Mouse (Mus musculus) left cerebral cortex, postnatal 14 days (tissue): ENCODE data around the gene Magix. TPM values are rescaled to one million over a fixed set of nuclear protein-coding genes. Genes with fewer than 3 reads are reported as not detected.

ENCODE experiments used
- DNase-seq, 2 experiments: peaks; one replicate each; pipeline ENCODE4 v3.0.0; 2021 to 2022; ENCODE audit warnings: low spot score in 2 of 2, mixed read lengths in 1 of 2
- intact Hi-C: fragments of 180-260 bp; cut with DNase I; formaldehyde crosslinking; loops from one replicate; pipeline ENCODE4 v1.15.1; 2025
- total RNA-seq, 2 experiments: library from RNA; stranded (reverse); gene quantifications; 2 replicates each; pipeline ENCODE4 v1.2.3; 2021

The Magix gene
- total RNA-seq, 2 experiments from 2014 or later: 0.11 to 0.15 TPM

DNA sequence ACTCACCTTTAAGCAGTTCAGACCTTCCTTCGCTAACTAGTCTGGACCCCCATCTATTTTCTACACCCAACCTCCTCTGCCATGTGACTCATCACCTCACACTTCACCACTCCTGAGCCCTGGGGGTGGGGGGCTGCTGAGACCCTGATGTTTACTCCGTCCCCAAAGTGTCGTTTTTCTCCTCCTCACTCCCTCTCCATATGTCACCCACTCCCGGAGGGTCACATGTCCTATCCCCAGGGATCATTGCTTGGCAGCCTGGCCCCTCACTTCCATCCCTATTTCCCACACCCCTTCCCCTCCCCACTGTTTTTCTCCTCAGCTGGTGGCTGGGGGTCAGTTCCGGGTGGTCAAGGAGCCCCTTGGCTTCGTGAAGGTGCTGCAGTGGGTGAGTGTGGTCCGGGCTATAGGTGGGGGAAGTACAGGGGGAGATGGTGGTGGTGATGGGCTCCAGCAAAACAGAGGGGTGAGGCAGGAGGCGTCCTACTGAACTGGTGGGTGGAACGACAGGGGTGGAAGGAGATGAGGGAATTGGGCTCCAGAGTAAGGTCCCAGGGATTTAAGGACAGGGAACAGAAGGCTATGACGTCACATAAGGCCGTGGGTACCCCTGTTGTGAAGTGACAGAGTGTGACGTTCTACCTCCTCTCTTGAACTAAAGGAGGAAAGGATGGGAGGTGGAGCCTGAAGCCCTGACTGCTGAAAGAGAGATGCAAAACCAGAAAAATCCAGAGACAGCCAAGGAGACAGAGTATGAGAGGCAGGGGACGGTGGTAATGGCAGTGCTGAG is 41.3 kb downstream of the Magix start:
- peak in 1 of 2 experiments; percentile 47 for DNase-seq
- intact Hi-C loops: loop anchor here (5.0 to 10.0 kb wide), 2 partner anchors 67 to 215 kb away; partner anchors contain the start of genes Foxp3 and Ppp1r3f

DNA sequence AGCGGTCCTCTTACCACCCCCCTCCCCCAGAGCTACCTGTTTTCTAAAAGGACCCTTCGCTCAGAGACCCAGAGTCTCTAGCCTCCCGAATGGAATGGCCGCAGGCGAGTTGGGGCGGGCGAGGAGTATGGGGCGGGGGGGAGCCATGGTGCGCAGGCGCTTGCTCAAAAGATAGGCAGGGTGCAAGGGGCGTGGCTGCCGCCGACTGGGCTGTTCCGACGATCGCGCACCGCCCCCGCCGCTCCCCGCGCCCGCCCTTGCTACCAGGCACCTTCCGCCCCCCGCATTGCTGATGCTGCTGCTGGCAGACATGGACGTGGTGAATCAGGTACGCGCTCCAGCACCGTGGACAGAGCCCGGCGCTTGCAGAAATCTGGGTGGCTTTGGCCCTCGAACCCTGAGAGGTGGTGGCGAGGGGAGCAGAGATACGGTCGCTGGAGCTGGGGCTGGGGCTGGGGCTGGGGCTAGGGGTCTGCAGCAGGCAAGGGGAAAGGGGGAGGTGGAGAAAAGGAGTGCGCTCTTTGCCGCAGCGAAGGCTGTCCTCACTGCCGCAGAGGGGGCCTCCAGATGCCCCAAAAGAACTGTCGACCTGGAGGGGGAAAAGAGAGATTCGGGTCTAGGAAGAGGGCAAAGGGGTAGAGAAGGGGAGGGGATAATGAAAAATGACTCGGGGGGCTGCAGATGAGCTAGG is 42.5 kb downstream of the Magix start, which contains the start of gene Syp:
Syp (plus strand) TSS at position 71 of the 691 bp plus-strand sequence.
- intact Hi-C loops: no loop called here
- peak; percentile 89 to 91 for DNase-seq

DNA sequence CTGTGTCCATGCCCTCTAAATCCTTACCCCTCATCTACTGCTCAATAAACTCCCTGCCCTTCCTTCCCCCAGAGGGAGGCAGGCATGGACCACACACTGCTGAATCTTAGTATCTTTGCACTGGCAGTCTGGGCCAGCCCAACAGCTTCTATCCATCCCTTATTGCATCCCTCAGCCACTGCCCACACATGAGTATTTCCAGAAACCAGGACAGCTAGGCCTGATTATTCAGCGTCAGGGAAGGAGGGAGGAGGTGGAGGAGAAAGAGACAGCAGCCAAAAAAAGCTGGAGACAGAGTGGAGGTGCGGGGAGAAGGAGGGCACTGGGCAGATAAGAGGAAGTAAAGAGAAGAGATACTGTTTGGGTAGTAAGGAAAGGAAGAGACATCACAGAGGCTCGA is 46.0 kb downstream of the Magix start:
- intact Hi-C loops: no loop called here
- DNase-seq: peak; percentile 49 to 64

DNA sequence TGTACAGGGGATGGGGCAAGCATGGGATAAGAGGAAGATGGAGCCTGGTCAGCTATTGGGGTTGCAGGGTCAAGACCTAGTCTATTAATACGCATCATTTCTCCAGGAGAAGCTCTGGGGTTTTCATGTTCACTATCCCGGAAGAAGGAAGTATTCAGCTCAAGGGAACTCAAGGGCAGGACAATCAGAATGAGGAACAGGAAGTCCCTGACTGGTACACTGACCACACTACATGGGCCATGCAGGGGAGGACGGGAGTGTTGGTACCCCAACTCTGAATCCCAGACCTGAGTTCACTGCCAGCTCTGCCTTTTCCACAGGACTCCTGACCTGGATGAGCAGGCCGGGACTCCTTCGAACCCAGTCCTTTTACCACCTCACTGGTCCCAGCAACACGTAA is 48.5 kb downstream of the Magix start:
- no peak for DNase-seq
- intact Hi-C loops: no loop called here

Other genes starting within 250 kb of the Magix start
- not detected for gene Foxp3, start 107.6 kb downstream of the Magix start, total RNA-seq
- 10 to 100 TPM; 16.4 to 16.7 TPM for gene Ppp1r3f, start 107.0 kb downstream of the Magix start, total RNA-seq
- 10 to 100 TPM; 26.2 to 26.3 TPM for gene Ccdc22, start 75.7 kb downstream of the Magix start, total RNA-seq
- under 1 TPM in 1 of 2 experiments, not detected in 1; 0.19 TPM for gene Cacna1f, start 74.2 kb downstream of the Magix start, total RNA-seq
- 1,000 to 10,000 TPM; 2,344 to 2,346 TPM for gene Syp, start 42.8 kb downstream of the Magix start, total RNA-seq
- gene Prickle3, start 24.0 kb downstream of the Magix start, total RNA-seq: 1 to 10 TPM; 1.3 to 1.8 TPM
- gene Plp2, start 9.9 kb downstream of the Magix start, total RNA-seq: 10 to 100 TPM in 1 of 2 experiments, 1 to 10 TPM in 1; 9.1 to 12.4 TPM
- 10 to 100 TPM; 33.7 to 34.6 TPM for gene Gpkow, start 15.9 kb upstream of the Magix start, total RNA-seq
- gene Wdr45, start 33.1 kb upstream of the Magix start, total RNA-seq: 10 to 100 TPM; 44.9 to 53.6 TPM
- gene Gm45208, start 41.0 kb upstream of the Magix start, total RNA-seq: not detected
- gene Praf2, start 47.2 kb upstream of the Magix start, total RNA-seq: 100 to 1,000 TPM; 102 to 110 TPM
- gene Ccdc120, start 69.7 kb upstream of the Magix start, total RNA-seq: 10 to 100 TPM; 23.1 to 23.8 TPM
- 10 to 100 TPM; 35.9 to 37.3 TPM for gene Tfe3, start 81.3 kb upstream of the Magix start, total RNA-seq
- gene Gripap1, start 108.5 kb upstream of the Magix start, total RNA-seq: 10 to 100 TPM; 83.3 to 92.9 TPM
- 1 to 10 TPM; 9.7 TPM for gene Kcnd1, start 141.0 kb upstream of the Magix start, total RNA-seq
- gene Otud5, start 160.1 kb upstream of the Magix start, total RNA-seq: 10 to 100 TPM; 61.1 to 68.2 TPM
- 10 to 100 TPM; 53.9 to 56.1 TPM for gene Pim2, start 197.0 kb upstream of the Magix start, total RNA-seq
- 10 to 100 TPM; 46.3 to 56.3 TPM for gene Slc35a2, start 202.8 kb upstream of the Magix start, total RNA-seq
- gene Pqbp1, start 218.0 kb upstream of the Magix start, total RNA-seq: 10 to 100 TPM; 79.9 to 80.4 TPM
- 10 to 100 TPM; 25.8 to 28.6 TPM for gene Timm17b, start 218.1 kb upstream of the Magix start, total RNA-seq
- gene Gm10491, start 226.6 kb upstream of the Magix start, total RNA-seq: not detected
- not detected for gene Gm10490, start 228.3 kb upstream of the Magix start, total RNA-seq
- 100 to 1,000 TPM; 329 to 351 TPM for gene Pcsk1n, start 238.6 kb upstream of the Magix start, total RNA-seq
- not detected for gene Eras, start 247.4 kb upstream of the Magix start, total RNA-seq